Mouse (Mus musculus) MEL (cell line): ENCODE measurements at regions not wholly inside any gene's neighbourhood (a gene's known extent, or its start where the extent isn't known, plus 50 kb on each side); places are given as distances from the start of the nearest gene placed in this dataset.

Source experiments
- DNase-seq: peaks from one replicate; pipeline ENCODE4 v3.0.0; 2011; ENCODE audit warnings: low read depth, low spot score
- H3K27ac ChIP-seq: 2 replicates; pipeline ENCODE4 v1.5.1; 2012; ENCODE audit warnings: low read depth, mild to moderate bottlenecking, control low read depth, low read length, moderate library complexity; ENCODE audit not compliant: control insufficient read depth
- H3K27me3 ChIP-seq, 2 experiments: fragments of 150-350 bp in 1 of 2; sonication (generic) in 1 of 2; 2 replicates each; pipeline ENCODE4 v1.6.1; 2012; ENCODE audit warnings: low read length in 2 of 2, mild to moderate bottlenecking in 2 of 2, improper control_type of control experiment in 1 of 2, moderate library complexity in 1 of 2; ENCODE audit not compliant: insufficient read depth in 2 of 2, control insufficient read depth in 1 of 2
- H3K36me3 ChIP-seq, 2 experiments: 2 replicates each; pipeline ENCODE4 v1.6.1; 2012 to 2014; ENCODE audit warnings: low read length in 2 of 2, improper control_type of control experiment in 1 of 2, inconsistent platforms in 1 of 2, mild to moderate bottlenecking in 1 of 2; ENCODE audit not compliant: insufficient read depth in 2 of 2, control insufficient read depth in 1 of 2
- H3K4me1 ChIP-seq, 2 experiments: fragments of 150-350 bp in 1 of 2; sonication (generic) in 1 of 2; 2 replicates each; pipeline ENCODE4 v1.6.1; 2012; ENCODE audit warnings: low read length in 2 of 2, improper control_type of control experiment in 1 of 2, mild to moderate bottlenecking in 1 of 2; ENCODE audit not compliant: insufficient read depth in 2 of 2, control insufficient read depth in 1 of 2
- H3K4me3 ChIP-seq, 2 experiments: fragments of 150-350 bp in 1 of 2; sonication (generic) in 1 of 2; 2 replicates each; pipeline ENCODE4 v1.5.1; 2012; ENCODE audit warnings: low read depth in 2 of 2, low read length in 2 of 2, mild to moderate bottlenecking in 2 of 2, moderate library complexity in 2 of 2, control low read depth in 1 of 2, improper control_type of control experiment in 1 of 2; ENCODE audit not compliant: control insufficient read depth in 1 of 2, insufficient read depth in 1 of 2
- H3K79me2 ChIP-seq: 2 replicates; pipeline ENCODE4 v1.6.1; 2012; ENCODE audit warnings: mild to moderate bottlenecking, low read length, moderate library complexity; ENCODE audit not compliant: control insufficient read depth, poor library complexity, insufficient read depth
- H3K9ac ChIP-seq: 2 replicates; pipeline ENCODE4 v1.6.1; 2012; ENCODE audit warnings: low read depth, mild to moderate bottlenecking, control low read depth, low read length, moderate library complexity; ENCODE audit not compliant: control insufficient read depth, poor library complexity, severe bottlenecking
- H3K9me3 ChIP-seq: fragments of 150-350 bp; sonication (generic); replicated peaks from 2 replicates; pipeline ENCODE4 v1.6.1; 2012; ENCODE audit warnings: mild to moderate bottlenecking, low read length, improper control_type of control experiment, moderate library complexity; ENCODE audit not compliant: insufficient read depth
- CTCF ChIP-seq, 3 experiments: IDR thresholded peaks in 2 of 3; conservative IDR thresholded peaks in 1 of 3; 2 replicates each; pipeline ENCODE4 v1.5.1; 2011 to 2012; ENCODE audit warnings: low read length in 3 of 3, low read depth in 2 of 3, mild to moderate bottlenecking in 2 of 3, improper control_type of control experiment in 1 of 3, inconsistent platforms in 1 of 3, mixed read lengths in 1 of 3, moderate library complexity in 1 of 3; ENCODE audit not compliant: control insufficient read depth in 1 of 3, insufficient read depth in 1 of 3, poor library complexity in 1 of 3, severe bottlenecking in 1 of 3
- ELF1 ChIP-seq: IDR thresholded peaks from 2 replicates; pipeline ENCODE4 v1.6.1; 2014; ENCODE audit warnings: low read depth, mild to moderate bottlenecking, inconsistent platforms, low read length, improper control_type of control experiment, moderate library complexity
- EP300 ChIP-seq, 2 experiments: IDR thresholded peaks; 2 replicates each; pipeline ENCODE4 v1.6.1; 2011; ENCODE audit warnings: improper control_type of control experiment in 2 of 2, low read length in 2 of 2, low read depth in 1 of 2, mild to moderate bottlenecking in 1 of 2
- ETS1 ChIP-seq: IDR thresholded peaks from 2 replicates; pipeline ENCODE4 v1.6.1; 2012; ENCODE audit warnings: low read depth, mild to moderate bottlenecking, inconsistent platforms, low read length, improper control_type of control experiment, moderate library complexity
- GATA1 ChIP-seq: IDR thresholded peaks from 2 replicates; pipeline ENCODE4 v1.6.1; 2011; ENCODE audit warnings: low read depth, low read length, improper control_type of control experiment
- HCFC1 ChIP-seq: IDR thresholded peaks from 2 replicates; pipeline ENCODE4 v1.6.1; 2012; ENCODE audit warnings: low read depth, mild to moderate bottlenecking, inconsistent platforms, low read length, improper control_type of control experiment, moderate library complexity
- JUND ChIP-seq: IDR thresholded peaks from 2 replicates; pipeline ENCODE4 v1.6.1; 2011; ENCODE audit warnings: low read depth, mild to moderate bottlenecking, improper control_type of control experiment, low read length
- MAFK ChIP-seq: IDR thresholded peaks from 2 replicates; pipeline ENCODE4 v1.6.1; 2011; ENCODE audit warnings: low read depth, mild to moderate bottlenecking, low read length, improper control_type of control experiment, borderline replicate concordance
- MAX ChIP-seq: IDR thresholded peaks from 2 replicates; pipeline ENCODE4 v1.6.1; 2011; ENCODE audit warnings: low read length, improper control_type of control experiment
- MXI1 ChIP-seq: IDR thresholded peaks from 2 replicates; pipeline ENCODE4 v1.6.1; 2011; ENCODE audit warnings: mild to moderate bottlenecking, low read depth, low read length, improper control_type of control experiment
- MYB ChIP-seq: IDR thresholded peaks from 2 replicates; pipeline ENCODE4 v1.6.1; 2011; ENCODE audit warnings: mild to moderate bottlenecking, low read depth, low read length, improper control_type of control experiment
- MYC ChIP-seq: IDR thresholded peaks from 2 replicates; pipeline ENCODE4 v1.6.1; 2011; ENCODE audit warnings: low read depth, mild to moderate bottlenecking, low read length, improper control_type of control experiment, moderate library complexity
- NELFE ChIP-seq: IDR thresholded peaks from 2 replicates; pipeline ENCODE4 v1.6.1; 2011; ENCODE audit warnings: low read depth, low read length, improper control_type of control experiment
- POLR2A ChIP-seq, 2 experiments: IDR thresholded peaks; 2 replicates each; pipeline ENCODE4 v1.6.1; 2011 to 2012; ENCODE audit warnings: low read length in 2 of 2, mild to moderate bottlenecking in 2 of 2, control low read depth in 1 of 2, improper control_type of control experiment in 1 of 2, low read depth in 1 of 2, moderate library complexity in 1 of 2; ENCODE audit not compliant: control insufficient read depth in 1 of 2, insufficient read depth in 1 of 2, poor library complexity in 1 of 2
- POLR2AphosphoS2 ChIP-seq: IDR thresholded peaks from 2 replicates; pipeline ENCODE4 v1.6.1; 2011; ENCODE audit warnings: low read length, improper control_type of control experiment
- POLR2AphosphoS5 ChIP-seq: IDR thresholded peaks from 2 replicates; pipeline ENCODE4 v1.6.1; 2012; ENCODE audit warnings: low read depth, borderline replicate concordance, mild to moderate bottlenecking, inconsistent platforms, low read length, moderate library complexity, mixed read lengths
- RAD21 ChIP-seq: IDR thresholded peaks from 2 replicates; pipeline ENCODE4 v1.6.1; 2011; ENCODE audit warnings: mild to moderate bottlenecking, low read depth, low read length, improper control_type of control experiment
- SIN3A ChIP-seq: IDR thresholded peaks from 2 replicates; pipeline ENCODE4 v1.6.1; 2012; ENCODE audit warnings: low read length, improper control_type of control experiment, inconsistent platforms
- SMC3 ChIP-seq: IDR thresholded peaks from 2 replicates; pipeline ENCODE4 v1.6.1; 2011; ENCODE audit warnings: low read depth, low read length, improper control_type of control experiment
- TAL1 ChIP-seq: IDR thresholded peaks from 2 replicates; pipeline ENCODE4 v1.6.1; 2012; ENCODE audit warnings: mild to moderate bottlenecking, inconsistent platforms, low read length, moderate library complexity, mixed read lengths
- TCF12 ChIP-seq: IDR thresholded peaks from 2 replicates; pipeline ENCODE4 v1.6.1; 2014; ENCODE audit warnings: low read depth, mild to moderate bottlenecking, inconsistent platforms, low read length, improper control_type of control experiment, moderate library complexity
- USF1 ChIP-seq: IDR thresholded peaks from 2 replicates; pipeline ENCODE4 v1.6.1; 2014; ENCODE audit warnings: low read depth, mild to moderate bottlenecking, inconsistent platforms, low read length, improper control_type of control experiment, moderate library complexity
- ZC3H11A ChIP-seq: IDR thresholded peaks from 2 replicates; pipeline ENCODE4 v1.6.1; 2012; ENCODE audit warnings: low read depth, mild to moderate bottlenecking, inconsistent platforms, low read length, improper control_type of control experiment
- ZKSCAN1 ChIP-seq: IDR thresholded peaks from 2 replicates; pipeline ENCODE4 v1.6.1; 2012; ENCODE audit warnings: low read depth, mild to moderate bottlenecking, inconsistent platforms, low read length, improper control_type of control experiment, moderate library complexity
- ZMIZ1 ChIP-seq: IDR thresholded peaks from 2 replicates; pipeline ENCODE4 v1.6.1; 2012; ENCODE audit warnings: low read depth, mild to moderate bottlenecking, inconsistent platforms, low read length, improper control_type of control experiment, moderate library complexity

GRCm38 (mm10) chr16:7606602-7607001, 818.3 kb downstream of the Tmem114 start:
- no peaks in the 10 kb centered on the region for H3K27me3 ChIP-seq

GRCm38 (mm10) chr16:7602428-7602827, 822.5 kb downstream of the Tmem114 start:
- no peaks in the 10 kb centered on the region for H3K4me1 ChIP-seq
- no peaks in the 10 kb centered on the region for H3K9me3 ChIP-seq
- H3K27ac ChIP-seq: no peak overlapping the region
- no peak overlapping the region for H3K4me3 ChIP-seq
- DNase-seq: no peak
- no peaks in the 10 kb centered on the region for H3K36me3 ChIP-seq
- H3K27me3 ChIP-seq: no peaks in the 10 kb centered on the region
- no peak overlapping the region for H3K9ac ChIP-seq
- no peaks in the 10 kb centered on the region for H3K79me2 ChIP-seq
- TF ChIP-seq ETS1 (no peak), MAFK (no peak), RAD21 (no peak), POLR2AphosphoS2 (no peak), TAL1 (no peak), ZC3H11A (no peak), EP300 (IDR thresholded peaks at IDR 0.05; ENCODE audit: low read depth in 1 of 2, low read length in 2 of 2) (no peak), ZMIZ1 (no peak), GATA1 (no peak), JUND (no peak), TCF12 (no peak), ZKSCAN1 (no peak), USF1 (no peak), HCFC1 (no peak), SIN3A (no peak), MYB (no peak), NELFE (no peak), MXI1 (no peak), MYC (no peak)
- TF ChIP-seq, all 39 proteins: peak for 0

More at GRCm38 (mm10) chr16:7606602-7607001, 818.3 kb downstream of the Tmem114 start:
- no peaks in the 10 kb centered on the region for H3K79me2 ChIP-seq
- H3K9ac ChIP-seq: no peak overlapping the region
- TF ChIP-seq POLR2AphosphoS5: no peak
- TF ChIP-seq MXI1: no peak
- no peak for TF ChIP-seq MAX
- TF ChIP-seq GATA1: no peak
- TF ChIP-seq ZKSCAN1: no peak
- TF ChIP-seq CTCF (IDR thresholded peaks at IDR 0.05 in 2 of 3, conservative IDR thresholded peaks at IDR 0.05 in 1 of 3; ENCODE audit: control insufficient read depth in 1 of 3, insufficient read depth in 1 of 3, low read depth in 2 of 3, low read length in 3 of 3, poor library complexity in 1 of 3, severe bottlenecking in 1 of 3): no peak
- no peak for TF ChIP-seq SMC3
- no peak for TF ChIP-seq ETS1
- TF ChIP-seq ELF1: no peak
- TF ChIP-seq POLR2A (IDR thresholded peaks at IDR 0.05; ENCODE audit: control insufficient read depth in 1 of 2, insufficient read depth in 1 of 2, low read depth in 1 of 2, low read length in 2 of 2, poor library complexity in 1 of 2): no peak
- H3K27ac ChIP-seq: no peak overlapping the region
- no peaks in the 10 kb centered on the region for H3K4me1 ChIP-seq
- no peak for DNase-seq
- no peaks in the 10 kb centered on the region for H3K9me3 ChIP-seq
- no peaks in the 10 kb centered on the region for H3K36me3 ChIP-seq
- H3K4me3 ChIP-seq: no peak overlapping the region
